Mouse (Mus musculus) olfactory bulb, adult 2 months (tissue): ENCODE data around the gene Adamts20.

ENCODE experiments used
- CTCF ChIP-seq: fragments of 200-500 bp; IDR thresholded peaks from 2 replicates; pipeline ENCODE4 v1.5.1; 2012; ENCODE audit warnings: low read depth, mild to moderate bottlenecking, low read length, moderate library complexity; ENCODE audit not compliant: insufficient read depth
- POLR2A ChIP-seq: fragments of 200-500 bp; IDR thresholded peaks from 2 replicates; pipeline ENCODE4 v1.6.1; 2012; ENCODE audit warnings: mild to moderate bottlenecking, low read depth, low read length, moderate library complexity; ENCODE audit not compliant: insufficient read depth

DNA sequence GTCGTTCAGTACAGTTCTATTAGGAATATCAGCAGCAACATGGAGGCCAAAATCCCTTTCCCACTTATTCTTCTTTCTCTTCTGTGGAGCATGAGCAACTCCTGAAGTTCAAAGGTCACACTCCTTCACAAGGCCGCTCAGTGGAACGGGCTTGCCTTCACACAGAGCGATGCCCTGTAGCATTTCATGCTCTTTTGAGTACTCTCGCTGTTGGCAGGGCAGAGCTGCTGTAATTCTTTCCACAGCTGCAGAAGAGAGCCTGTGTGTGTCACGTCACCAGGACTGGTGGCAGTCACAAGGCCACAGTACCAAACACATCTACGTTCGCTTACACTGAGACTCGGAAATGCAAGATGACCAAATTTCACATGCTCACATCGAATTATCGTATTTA is 21.2 kb downstream of the Adamts20 start:
- TF ChIP-seq POLR2A (no peak), CTCF (no peak)
